Mouse (Mus musculus) gastrocnemius, adult 8-10 months (tissue): ENCODE measurements around the gene Adamtsl2. TPM values are rescaled to one million over a fixed set of nuclear protein-coding genes. Genes with fewer than 3 reads are reported as not detected.
A peak's percentile ranks its signal among the peaks of the same experiment; 100 is the strongest.

ENCODE experiments used
- DNase-seq, 2 experiments: peaks; one replicate each; pipeline ENCODE4 v3.0.0; 2022; ENCODE audit warnings: low spot score in 2 of 2
- total RNA-seq, 4 experiments: library from RNA; stranded (reverse); gene quantifications; 2 replicates each; pipeline ENCODE4 v1.2.4; 2022

Gene Adamtsl2
- total RNA-seq, 4 experiments from 2014 or later, result 0.99 to 2.2 (median 1.5) TPM

DNA sequence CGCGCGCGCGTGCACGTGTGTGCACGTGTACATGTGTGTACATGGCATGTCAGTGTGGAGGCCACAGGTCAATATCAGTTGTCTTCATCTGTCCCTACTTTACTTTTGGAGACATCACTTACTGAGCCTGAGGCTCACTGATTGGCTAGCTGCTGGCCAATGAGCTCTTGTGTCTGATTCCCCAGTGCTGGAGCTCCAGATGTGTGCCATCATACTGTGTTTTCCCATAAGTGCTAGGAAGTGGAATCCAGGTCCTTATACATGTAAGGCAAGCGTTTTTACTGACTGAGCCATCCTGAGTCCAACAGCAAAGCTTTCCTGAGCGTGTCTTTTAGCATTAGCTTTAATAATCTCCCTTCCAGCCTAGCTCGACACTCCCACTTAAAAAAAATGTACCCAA, 35.0 kb downstream of the Adamtsl2 start:
- no peak for DNase-seq

DNA sequence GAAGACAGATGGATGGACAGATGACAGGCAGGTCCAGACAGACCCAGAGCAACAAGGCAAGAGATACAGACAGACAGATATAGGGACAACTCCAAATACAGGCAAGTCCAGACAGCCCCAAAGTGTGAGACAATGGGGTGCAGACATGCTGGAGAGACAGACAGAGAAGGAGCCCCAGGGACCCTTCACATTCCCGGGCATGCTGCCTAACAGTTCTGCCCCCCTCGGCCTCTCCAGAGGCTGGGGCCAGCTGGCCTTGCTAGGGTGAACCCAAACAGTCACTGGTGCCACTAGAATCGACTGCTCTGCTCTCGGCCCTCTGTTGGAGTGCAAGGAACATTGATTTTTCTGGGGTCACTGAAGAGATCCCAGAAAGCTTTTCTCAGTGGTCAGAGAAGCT, 39.3 kb downstream of the Adamtsl2 start:
- no peak for DNase-seq

GRCm38 (mm10) chr2:27119766-27120165, 40.6 kb downstream of the Adamtsl2 start:
- DNase-seq, result no peak

DNA sequence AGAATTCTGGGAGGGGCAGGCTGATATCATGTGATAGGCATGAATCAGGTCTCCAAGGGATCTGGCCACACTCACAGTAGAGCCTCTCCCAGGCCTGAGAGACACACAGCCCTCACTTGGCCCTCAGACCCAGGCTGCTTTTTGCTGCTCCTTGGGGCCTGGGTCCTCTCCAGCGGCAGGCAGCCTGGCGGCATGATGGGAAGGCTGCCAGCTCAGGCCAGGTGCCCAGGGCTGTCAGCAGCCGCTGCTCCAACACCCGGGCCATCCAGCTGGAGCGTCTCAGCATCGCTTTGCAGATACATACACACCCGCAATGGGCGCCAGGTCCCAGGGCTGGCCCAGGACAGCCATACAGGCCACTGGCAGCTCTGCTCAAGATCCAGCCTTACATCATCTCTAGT, 41.1 kb downstream of the Adamtsl2 start:
- DNase-seq, result peak in 1 of 2 experiments; percentile 55

DNA sequence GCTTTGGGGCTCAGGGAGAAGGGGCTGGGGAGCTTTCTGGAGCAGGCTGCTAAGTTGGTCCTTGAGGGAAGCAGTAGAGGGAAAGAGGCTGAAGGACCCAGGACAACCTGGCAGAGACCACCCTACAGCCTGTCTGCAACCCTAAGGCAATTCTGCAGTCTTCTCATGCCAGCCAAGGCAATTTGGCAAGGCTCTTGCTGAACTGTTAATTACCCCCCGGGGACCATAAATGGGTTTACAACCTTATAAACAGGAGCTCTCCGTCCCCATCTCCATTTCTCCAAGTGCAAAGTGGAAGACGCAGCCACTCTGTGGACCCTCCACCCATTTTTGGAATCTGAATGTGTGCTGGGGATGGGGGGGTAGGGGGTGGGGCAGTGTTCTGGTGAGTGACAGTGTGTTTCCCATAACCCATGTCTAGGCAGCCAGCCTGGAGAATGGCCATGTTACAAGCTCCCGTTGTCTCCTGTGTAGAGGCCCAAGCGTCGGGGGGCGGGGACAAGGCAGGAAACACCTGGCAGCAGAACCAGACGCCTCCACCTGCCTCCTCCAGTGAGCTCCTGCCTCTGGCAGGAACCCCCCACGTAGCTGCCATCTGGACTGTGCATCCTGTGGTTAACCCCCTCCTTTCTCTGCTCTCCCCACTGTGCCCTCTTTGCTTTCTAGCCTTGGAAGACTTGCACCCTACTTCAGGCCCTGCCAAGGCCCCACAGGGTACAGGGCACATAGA, 42.6 kb downstream of the Adamtsl2 start:
- DNase-seq, result no peak

- no peak for DNase-seq
Observed at GRCm38 (mm10) chr2:27122578-27122977, 43.4 kb downstream of the Adamtsl2 start.

DNA sequence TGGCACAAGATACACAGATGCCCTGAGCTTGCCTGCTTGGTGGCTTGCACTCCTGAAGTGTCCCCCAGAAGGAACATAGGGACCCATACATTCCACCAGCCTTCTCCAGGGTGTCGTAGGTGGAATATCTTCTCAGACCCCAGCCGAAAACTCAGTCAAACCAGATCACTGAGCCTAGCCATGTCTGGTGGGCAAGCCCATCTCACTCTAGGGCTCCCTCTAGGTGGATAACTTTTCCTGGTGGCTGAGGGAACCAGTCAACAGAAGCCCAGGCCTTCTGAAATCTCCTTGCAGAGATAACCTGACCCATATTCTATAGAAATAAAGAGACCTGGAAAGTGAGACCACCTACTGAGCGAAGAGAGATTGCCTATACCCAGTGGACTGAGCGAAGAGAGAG, 43.9 kb downstream of the Adamtsl2 start:
- DNase-seq, result no peak

DNA sequence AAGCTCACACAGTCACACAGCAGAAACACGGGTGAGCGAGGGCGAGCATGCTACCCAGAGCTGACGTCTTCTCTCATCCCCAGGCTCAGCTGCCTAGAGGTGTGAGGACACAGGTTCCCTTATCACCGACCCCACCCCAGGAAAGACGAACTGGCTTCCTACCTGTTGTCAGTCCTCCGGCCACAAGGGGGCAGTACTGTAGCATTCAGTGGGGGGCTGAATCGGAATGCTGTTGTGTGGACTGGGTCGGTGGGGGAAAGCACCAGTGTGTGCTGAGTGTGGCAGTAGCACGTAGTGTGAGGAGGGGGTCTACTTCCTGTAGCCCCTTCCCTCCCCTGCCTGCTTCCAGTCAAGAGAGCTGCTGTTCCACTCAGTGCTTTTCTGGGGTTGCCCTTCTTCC, 46.8 kb downstream of the Adamtsl2 start:
- DNase-seq, result peak; percentile 12 to 20

DNA sequence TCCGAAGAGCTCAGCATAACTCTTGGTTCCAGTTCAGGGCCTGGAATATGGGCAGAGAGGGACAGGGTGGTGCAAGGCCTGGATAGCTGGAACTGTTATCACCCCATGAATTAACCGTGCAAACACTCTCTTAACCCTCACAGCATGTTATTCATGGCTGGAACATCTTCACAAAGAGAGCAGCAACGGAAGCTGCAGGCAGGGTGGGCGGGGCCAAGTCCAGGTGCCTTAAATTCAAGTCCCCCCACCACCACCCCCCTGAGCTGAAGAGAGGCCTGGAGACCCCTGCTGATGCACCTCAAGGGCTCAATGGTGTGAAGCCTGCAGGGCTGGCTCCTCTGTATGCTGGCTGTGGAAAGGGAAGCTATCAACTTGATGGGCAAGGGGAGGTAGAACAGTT, 47.3 kb downstream of the Adamtsl2 start:
- DNase-seq, result no peak

GRCm38 (mm10) chr2:27128990-27129389, 49.8 kb downstream of the Adamtsl2 start:
- DNase-seq, result no peak

DNA sequence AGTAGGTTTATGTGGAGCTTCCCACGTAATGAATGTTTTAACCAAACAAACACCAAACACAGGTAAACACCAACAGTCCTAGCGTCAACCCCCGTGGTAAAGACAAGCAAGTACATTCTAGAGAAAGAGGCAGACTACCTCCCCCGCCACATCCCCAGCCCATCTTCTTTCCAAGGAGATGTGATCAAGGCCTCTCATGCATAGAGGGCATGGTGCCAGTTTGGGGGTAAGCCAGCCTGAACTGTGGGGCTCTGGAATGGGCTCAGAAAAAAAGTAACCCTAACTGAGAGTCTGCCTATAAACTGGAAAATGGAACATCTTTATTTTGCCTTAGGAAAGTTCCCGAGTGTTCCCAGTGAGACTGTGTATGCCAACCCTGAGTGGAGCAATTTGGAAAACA, 56.8 kb downstream of the Adamtsl2 start:
- DNase-seq, result no peak

DNA sequence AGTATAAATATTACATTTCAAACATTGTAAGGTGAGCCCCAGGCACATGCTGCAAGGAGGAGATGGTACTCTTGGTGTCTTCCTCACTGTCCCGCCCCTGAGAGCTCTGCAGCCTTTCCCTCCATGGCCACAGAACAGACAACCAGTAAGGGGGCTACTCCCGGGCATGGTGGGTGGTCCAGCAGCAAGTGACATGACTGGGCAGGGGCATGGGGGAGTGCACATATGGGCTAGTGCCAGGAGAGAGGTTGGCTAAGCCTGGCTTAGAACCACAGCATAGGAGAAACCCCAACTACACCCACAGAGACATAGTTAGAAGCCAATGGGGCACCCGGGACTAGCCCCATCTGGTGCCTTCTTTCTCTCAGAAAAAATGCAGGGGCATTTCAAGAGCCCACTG, 57.2 kb downstream of the Adamtsl2 start:
- DNase-seq, result no peak

- DNase-seq, result no peak
Observed at GRCm38 (mm10) chr2:27136789-27137188, 57.6 kb downstream of the Adamtsl2 start.

DNA sequence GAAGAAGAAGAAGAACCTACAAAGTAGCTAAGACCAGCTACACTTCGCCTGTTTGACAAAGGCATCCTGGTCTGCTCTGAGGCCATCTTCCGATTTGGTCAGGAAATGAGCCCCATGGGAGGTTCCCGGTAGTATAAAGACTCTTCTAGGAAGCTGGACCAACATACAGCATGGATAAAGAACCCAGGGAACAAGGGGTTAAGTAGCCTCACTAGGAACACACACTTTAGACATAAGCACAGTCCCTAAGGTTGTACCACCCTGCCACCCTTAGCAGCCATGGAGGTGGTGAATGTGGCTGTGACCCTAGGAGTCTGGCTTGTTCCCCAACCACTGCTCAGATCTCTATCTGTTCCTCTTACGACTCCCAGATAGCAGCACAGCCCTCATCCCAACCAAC, 59.2 kb downstream of the Adamtsl2 start:
- DNase-seq, result no peak

DNA sequence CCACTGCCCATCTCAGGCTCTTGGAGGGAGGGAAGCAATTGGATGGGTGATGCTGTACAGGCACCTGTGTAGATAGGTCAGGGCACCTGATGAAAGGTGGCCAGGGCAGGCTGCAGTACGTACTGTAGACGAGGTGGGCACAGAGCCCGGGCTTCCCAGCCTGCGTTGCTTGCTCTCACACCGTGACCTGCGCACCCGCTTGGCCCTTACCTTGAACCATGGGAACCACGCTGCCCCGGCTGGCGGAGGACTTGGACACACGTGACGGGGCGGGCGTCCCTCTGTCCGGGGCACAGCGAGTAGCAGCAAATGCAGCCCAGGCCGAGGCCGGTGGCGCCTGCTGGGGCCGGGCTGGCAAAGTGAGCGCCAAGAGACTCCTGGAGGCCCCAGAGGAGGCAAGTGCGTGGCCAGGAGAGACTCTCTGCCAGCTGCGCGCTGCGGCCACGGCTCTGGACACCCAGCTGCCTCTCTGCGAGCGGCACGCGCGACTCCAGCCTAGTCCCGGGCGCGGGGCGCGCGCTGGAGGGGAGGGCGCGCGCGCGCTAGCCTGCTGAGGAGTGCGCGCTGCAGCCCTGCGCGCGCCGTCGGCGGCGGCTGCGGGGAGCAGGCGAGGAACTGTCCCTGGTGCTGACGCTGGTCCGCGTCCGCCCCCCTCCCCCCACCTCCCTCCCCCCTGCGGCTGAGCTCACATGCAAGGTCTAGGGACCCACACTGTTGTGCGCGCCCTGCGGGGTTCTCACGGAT, 62.9 kb downstream of the Adamtsl2 start, which contains the start of gene Fam163b:
Gene Fam163b (minus strand): TSS at position 542 of the 744 bp plus-strand sequence.
- DNase-seq, result no peak

- no peak for DNase-seq
Observed at GRCm38 (mm10) chr2:27144957-27145356, 65.8 kb downstream of the Adamtsl2 start.

DNA sequence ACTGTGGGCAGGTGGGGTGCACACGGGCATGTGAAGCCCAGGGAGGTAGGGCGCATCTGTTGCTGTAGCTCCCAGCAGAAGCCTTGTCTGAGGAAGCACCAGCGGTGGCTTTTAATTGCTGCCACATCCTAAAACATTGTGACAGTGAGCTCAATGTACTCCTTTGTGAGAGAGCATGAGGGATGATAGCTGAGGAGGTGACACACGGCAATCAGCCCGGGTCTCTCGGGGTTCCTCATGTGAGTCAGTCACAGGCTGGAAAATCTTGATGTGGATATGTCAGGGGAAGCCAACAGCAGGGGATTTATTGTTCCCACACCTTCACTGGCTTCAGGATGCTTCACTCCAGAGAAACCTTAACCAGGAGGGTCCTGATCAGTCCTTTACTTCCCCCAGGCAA, 67.7 kb downstream of the Adamtsl2 start:
- DNase-seq, result no peak

- no peak for DNase-seq
Observed at GRCm38 (mm10) chr2:27149457-27149856, 70.3 kb downstream of the Adamtsl2 start.

GRCm38 (mm10) chr2:27154466-27155185, 75.4 kb downstream of the Adamtsl2 start:
- no peak for DNase-seq

- DNase-seq, result no peak
Observed at GRCm38 (mm10) chr2:27156596-27156995, 77.4 kb downstream of the Adamtsl2 start.
